Mouse (Mus musculus): ENCODE measurements around the gene Actb. TPM values are rescaled to one million over a fixed set of nuclear protein-coding genes. Genes with fewer than 3 reads are reported as not detected.

The Actb gene
- polyA plus RNA-seq, 1 experiment from 2014 or later, result 5,062 TPM

DNA sequence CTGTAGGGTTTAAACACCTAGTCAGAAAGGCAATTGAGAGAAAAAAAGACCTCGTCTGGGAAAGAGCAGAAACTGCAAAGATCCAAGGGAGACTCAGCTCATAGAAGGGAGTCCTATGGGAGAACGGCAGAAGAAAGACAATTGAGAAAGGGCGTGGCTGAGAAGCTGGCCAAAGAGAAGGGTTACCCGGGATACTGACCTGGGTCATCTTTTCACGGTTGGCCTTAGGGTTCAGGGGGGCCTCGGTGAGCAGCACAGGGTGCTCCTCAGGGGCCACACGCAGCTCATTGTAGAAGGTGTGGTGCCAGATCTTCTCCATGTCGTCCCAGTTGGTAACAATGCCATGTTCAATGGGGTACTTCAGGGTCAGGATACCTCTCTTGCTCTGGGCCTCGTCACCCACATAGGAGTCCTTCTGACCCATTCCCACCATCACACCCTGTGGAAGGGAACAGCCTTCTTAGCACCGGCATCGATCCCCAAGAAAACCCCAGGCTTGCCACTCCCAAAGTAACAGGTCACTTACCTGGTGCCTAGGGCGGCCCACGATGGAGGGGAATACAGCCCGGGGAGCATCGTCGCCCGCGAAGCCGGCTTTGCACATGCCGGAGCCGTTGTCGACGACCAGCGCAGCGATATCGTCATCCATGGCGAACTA, 1.4 kb downstream of the Actb start:
- WGBS, result 1% methylated on average over 27 of the region's 27 CpGs
- no peaks in the 10 kb centered on the region for H3K9me3 ChIP-seq (replicated peaks; ENCODE audit: control insufficient read depth, low read length)
- ATAC-seq (replicated peaks; ENCODE audit: extremely low read depth, insufficient read depth, low FRiP score), result no peak
- H3K9ac ChIP-seq (ENCODE audit: low read length), result peak overlapping the region; percentile 100
- H3K4me1 ChIP-seq (ENCODE audit: control insufficient read depth, insufficient read depth, low read length), result peaks cover 54% of the 10 kb centered on the region
- peak overlapping the region; percentile 100 for H3K4me3 ChIP-seq (ENCODE audit: low read length)
- H3K27ac ChIP-seq (ENCODE audit: low read length), result peak overlapping the region; percentile 100
- H3K36me3 ChIP-seq (ENCODE audit: control insufficient read depth, insufficient read depth), result peaks cover 41% of the 10 kb centered on the region
- peak overlapping the region; percentile 83 for H3K4me2 ChIP-seq (ENCODE audit: low read depth, low read length)
- no peaks in the 10 kb centered on the region for H3K27me3 ChIP-seq (ENCODE audit: control insufficient read depth, insufficient read depth, low read length)

GRCm38 (mm10) chr5:142904208-142905037, 2.1 kb downstream of the Actb start:
- Histone ChIP-seq H3K4me3 (ENCODE audit: low read length) (peak overlapping the region; percentile 100), H3K4me2 (ENCODE audit: low read depth, low read length) (peak overlapping the region; percentile 83), H3K4me1 (ENCODE audit: control insufficient read depth, insufficient read depth, low read length) (peaks cover 47% of the 10 kb centered on the region), H3K9ac (ENCODE audit: low read length) (peak overlapping the region; percentile 100), H3K36me3 (ENCODE audit: control insufficient read depth, insufficient read depth) (peaks cover 41% of the 10 kb centered on the region), H3K9me3 (replicated peaks; ENCODE audit: control insufficient read depth, low read length) (no peaks in the 10 kb centered on the region), H3K27ac (ENCODE audit: low read length) (peak overlapping the region; percentile 100), H3K27me3 (ENCODE audit: control insufficient read depth, insufficient read depth, low read length) (no peaks in the 10 kb centered on the region)
- WGBS, result 42% methylated on average over 19 of the region's 19 CpGs
- no peak for ATAC-seq (replicated peaks; ENCODE audit: extremely low read depth, insufficient read depth, low FRiP score)

DNA sequence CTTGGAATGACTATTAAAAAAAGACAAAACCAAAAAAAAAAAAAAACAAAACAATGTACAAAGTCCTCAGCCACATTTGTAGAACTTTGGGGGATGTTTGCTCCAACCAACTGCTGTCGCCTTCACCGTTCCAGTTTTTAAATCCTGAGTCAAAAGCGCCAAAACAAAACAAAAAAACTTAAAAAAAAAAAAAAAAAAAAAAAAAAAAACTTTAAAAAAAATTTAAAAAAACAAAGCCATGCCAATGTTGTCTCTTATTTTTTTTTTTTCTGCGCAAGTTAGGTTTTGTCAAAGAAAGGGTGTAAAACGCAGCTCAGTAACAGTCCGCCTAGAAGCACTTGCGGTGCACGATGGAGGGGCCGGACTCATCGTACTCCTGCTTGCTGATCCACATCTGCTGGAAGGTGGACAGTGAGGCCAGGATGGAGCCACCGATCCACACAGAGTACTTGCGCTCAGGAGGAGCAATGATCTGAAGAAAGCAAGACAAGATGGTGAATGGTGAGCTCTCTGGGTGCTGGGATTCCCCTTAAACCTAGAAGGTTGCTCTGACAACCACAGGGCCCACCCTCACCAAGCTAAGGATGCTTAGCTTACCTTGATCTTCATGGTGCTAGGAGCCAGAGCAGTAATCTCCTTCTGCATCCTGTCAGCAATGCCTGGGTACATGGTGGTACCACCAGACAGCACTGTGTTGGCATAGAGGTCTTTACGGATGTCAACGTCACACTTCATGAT, 2.9 kb downstream of the Actb start:
- H3K9ac ChIP-seq (ENCODE audit: low read length), result peak overlapping the region; percentile 100
- no peaks in the 10 kb centered on the region for H3K27me3 ChIP-seq (ENCODE audit: control insufficient read depth, insufficient read depth, low read length)
- peak overlapping the region; percentile 100 for H3K4me3 ChIP-seq (ENCODE audit: low read length)
- H3K4me1 ChIP-seq (ENCODE audit: control insufficient read depth, insufficient read depth, low read length), result peaks cover 39% of the 10 kb centered on the region
- H3K9me3 ChIP-seq (replicated peaks; ENCODE audit: control insufficient read depth, low read length), result no peaks in the 10 kb centered on the region
- H3K36me3 ChIP-seq (ENCODE audit: control insufficient read depth, insufficient read depth), result peaks cover 41% of the 10 kb centered on the region
- 53% methylated on average over 14 of the region's 14 CpGs for WGBS
- peak overlapping the region; percentile 83 for H3K4me2 ChIP-seq (ENCODE audit: low read depth, low read length)
- no peak for ATAC-seq (replicated peaks; ENCODE audit: extremely low read depth, insufficient read depth, low FRiP score)
- H3K27ac ChIP-seq (ENCODE audit: low read length), result peak overlapping the region; percentile 100

GRCm38 (mm10) chr5:142902506-142903314, 3.8 kb downstream of the Actb start:
- H3K9ac ChIP-seq (ENCODE audit: low read length), result peak overlapping the region; percentile 64

GRCm38 (mm10) chr5:142901846-142902505, 4.6 kb downstream of the Actb start:
- H3K27me3 ChIP-seq (ENCODE audit: control insufficient read depth, insufficient read depth, low read length), result no peaks in the 10 kb centered on the region
- peaks cover 23% of the 10 kb centered on the region for H3K4me1 ChIP-seq (ENCODE audit: control insufficient read depth, insufficient read depth, low read length)
- peak overlapping the region; percentile 26 for H3K27ac ChIP-seq (ENCODE audit: low read length)
- no peak overlapping the region for H3K4me2 ChIP-seq (ENCODE audit: low read depth, low read length)
- H3K36me3 ChIP-seq (ENCODE audit: control insufficient read depth, insufficient read depth), result peaks cover 41% of the 10 kb centered on the region
- no peak for ATAC-seq (replicated peaks; ENCODE audit: extremely low read depth, insufficient read depth, low FRiP score)
- peak overlapping the region; percentile 16 for H3K9ac ChIP-seq (ENCODE audit: low read length)
- H3K9me3 ChIP-seq (replicated peaks; ENCODE audit: control insufficient read depth, low read length), result no peaks in the 10 kb centered on the region
- H3K4me3 ChIP-seq (ENCODE audit: low read length), result no peak overlapping the region
- 39% methylated on average over 4 of the region's 4 CpGs for WGBS

More at GRCm38 (mm10) chr5:142902506-142903314, 3.8 kb downstream of the Actb start:
- peak overlapping the region; percentile 83 for H3K4me2 ChIP-seq (ENCODE audit: low read depth, low read length)
- H3K27me3 ChIP-seq (ENCODE audit: control insufficient read depth, insufficient read depth, low read length), result no peaks in the 10 kb centered on the region
- no peak for ATAC-seq (replicated peaks; ENCODE audit: extremely low read depth, insufficient read depth, low FRiP score)
- H3K4me3 ChIP-seq (ENCODE audit: low read length), result peak overlapping the region; percentile 100
- H3K4me1 ChIP-seq (ENCODE audit: control insufficient read depth, insufficient read depth, low read length), result peaks cover 30% of the 10 kb centered on the region
- H3K27ac ChIP-seq (ENCODE audit: low read length), result peak overlapping the region; percentile 26
- WGBS, result 45% methylated on average over 5 of the region's 5 CpGs
- H3K9me3 ChIP-seq (replicated peaks; ENCODE audit: control insufficient read depth, low read length), result no peaks in the 10 kb centered on the region
- H3K36me3 ChIP-seq (ENCODE audit: control insufficient read depth, insufficient read depth), result peaks cover 41% of the 10 kb centered on the region

DNA sequence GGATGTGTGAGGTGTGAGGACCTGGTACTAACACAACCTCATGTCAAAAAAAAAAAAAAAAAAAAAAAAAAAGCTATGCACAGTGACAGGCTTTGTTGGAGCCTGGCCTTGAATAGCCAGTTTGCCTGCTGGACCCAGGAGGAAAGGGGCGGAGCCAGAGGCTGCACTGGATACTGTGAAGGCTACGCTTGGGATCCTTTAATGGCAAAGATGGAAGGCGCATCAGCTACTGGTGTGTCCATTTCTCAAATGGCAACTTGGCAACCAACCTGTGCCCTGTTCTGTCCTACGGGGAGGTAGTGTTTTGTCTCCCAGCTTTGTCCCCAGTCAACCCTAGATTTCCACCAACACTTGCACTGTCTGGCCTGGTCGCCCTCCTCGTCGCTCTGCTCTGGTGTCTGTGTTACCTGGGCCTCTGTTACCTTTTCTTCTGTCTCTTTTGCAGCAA, 5.2 kb downstream of the Actb start:
- Histone ChIP-seq H3K9me3 (replicated peaks; ENCODE audit: control insufficient read depth, low read length) (no peaks in the 10 kb centered on the region), H3K27ac (ENCODE audit: low read length) (peak overlapping the region; percentile 12), H3K4me1 (ENCODE audit: control insufficient read depth, insufficient read depth, low read length) (peaks cover 23% of the 10 kb centered on the region), H3K4me3 (ENCODE audit: low read length) (no peak overlapping the region), H3K4me2 (ENCODE audit: low read depth, low read length) (no peak overlapping the region), H3K27me3 (ENCODE audit: control insufficient read depth, insufficient read depth, low read length) (no peaks in the 10 kb centered on the region), H3K9ac (ENCODE audit: low read length) (no peak overlapping the region), H3K36me3 (ENCODE audit: control insufficient read depth, insufficient read depth) (peaks cover 41% of the 10 kb centered on the region)
- no peak for ATAC-seq (replicated peaks; ENCODE audit: extremely low read depth, insufficient read depth, low FRiP score)
- 65% methylated on average over 7 of the region's 7 CpGs for WGBS

- H3K4me2 ChIP-seq (ENCODE audit: low read depth, low read length), result no peak overlapping the region
- no peaks in the 10 kb centered on the region for H3K9me3 ChIP-seq (replicated peaks; ENCODE audit: control insufficient read depth, low read length)
- peaks cover 29% of the 10 kb centered on the region for H3K4me1 ChIP-seq (ENCODE audit: control insufficient read depth, insufficient read depth, low read length)
- H3K36me3 ChIP-seq (ENCODE audit: control insufficient read depth, insufficient read depth), result peaks cover 41% of the 10 kb centered on the region
- H3K4me3 ChIP-seq (ENCODE audit: low read length), result no peak overlapping the region
- ATAC-seq (replicated peaks; ENCODE audit: extremely low read depth, insufficient read depth, low FRiP score), result no peak
- no peak overlapping the region; the same call in 1 of the 2 replicates for H3K27ac ChIP-seq (ENCODE audit: low read length)
- WGBS, result 65% methylated on average over 7 of the region's 7 CpGs
- H3K27me3 ChIP-seq (ENCODE audit: control insufficient read depth, insufficient read depth, low read length), result no peaks in the 10 kb centered on the region
- no peak overlapping the region for H3K9ac ChIP-seq (ENCODE audit: low read length)
Measured at GRCm38 (mm10) chr5:142900651-142901050, 5.9 kb downstream of the Actb start.

- Histone ChIP-seq H3K4me1 (ENCODE audit: control insufficient read depth, insufficient read depth, low read length) (peaks cover 29% of the 10 kb centered on the region), H3K4me2 (ENCODE audit: low read depth, low read length) (no peak overlapping the region), H3K9ac (ENCODE audit: low read length) (no peak overlapping the region), H3K36me3 (ENCODE audit: control insufficient read depth, insufficient read depth) (peaks cover 36% of the 10 kb centered on the region), H3K4me3 (ENCODE audit: low read length) (no peak overlapping the region), H3K27ac (ENCODE audit: low read length) (no peak overlapping the region), H3K27me3 (ENCODE audit: control insufficient read depth, insufficient read depth, low read length) (no peaks in the 10 kb centered on the region), H3K9me3 (replicated peaks; ENCODE audit: control insufficient read depth, low read length) (no peaks in the 10 kb centered on the region)
- no peak for ATAC-seq (replicated peaks; ENCODE audit: extremely low read depth, insufficient read depth, low FRiP score)
- 59% methylated on average over 5 of the region's 5 CpGs for WGBS
Measured at GRCm38 (mm10) chr5:142899932-142900533, 6.5 kb downstream of the Actb start.

Measured in heart, embryonic 16.5 days (tissue).